Mouse (Mus musculus) lung, postnatal 36 days (tissue): ENCODE measurements around the gene Tmem266.

Experiments
- DNase-seq: peaks from one replicate; pipeline ENCODE4 v3.0.0; 2022; ENCODE audit warnings: mixed read lengths

Tmem266 gene

GRCm38 (mm10) chr9:55404256-55404655 lies 77.5 kb downstream of the Tmem266 start:
- peak; percentile 25 for DNase-seq

GRCm38 (mm10) chr9:55404976-55405702 lies 78.4 kb downstream of the Tmem266 start:
- no peak for DNase-seq

- DNase-seq, result no peak
These were observed 80.1 kb downstream of the Tmem266 start for GRCm38 (mm10) chr9:55406773-55407172.

GRCm38 (mm10) chr9:55408851-55409250 lies 82.1 kb downstream of the Tmem266 start:
- DNase-seq, result no peak

- DNase-seq, result no peak
These were observed 83.1 kb downstream of the Tmem266 start for GRCm38 (mm10) chr9:55409833-55410232.

- no peak for DNase-seq
These were observed 83.7 kb downstream of the Tmem266 start for GRCm38 (mm10) chr9:55410430-55410829.

GRCm38 (mm10) chr9:55411154-55411553 lies 84.4 kb downstream of the Tmem266 start:
- DNase-seq, result no peak

GRCm38 (mm10) chr9:55421786-55422185 lies 95.1 kb downstream of the Tmem266 start:
- DNase-seq, result no peak

- DNase-seq, result no peak
These were observed 97.0 kb downstream of the Tmem266 start for GRCm38 (mm10) chr9:55423451-55424424.

- DNase-seq, result no peak
These were observed 98.6 kb downstream of the Tmem266 start for GRCm38 (mm10) chr9:55425271-55425810.

GRCm38 (mm10) chr9:55429242-55429975 lies 102.7 kb downstream of the Tmem266 start:
- DNase-seq, result peak; percentile 90

- peak; percentile 60 for DNase-seq
These were observed 103.4 kb downstream of the Tmem266 start for GRCm38 (mm10) chr9:55430133-55430532.

GRCm38 (mm10) chr9:55432306-55433289 lies 105.9 kb downstream of the Tmem266 start:
- DNase-seq, result no peak

GRCm38 (mm10) chr9:55433875-55434274 lies 107.2 kb downstream of the Tmem266 start:
- DNase-seq, result no peak

- DNase-seq, result no peak
These were observed 111.7 kb downstream of the Tmem266 start for GRCm38 (mm10) chr9:55438433-55438832.

GRCm38 (mm10) chr9:55439206-55439780 lies 112.6 kb downstream of the Tmem266 start:
- DNase-seq, result no peak

- DNase-seq, result no peak
These were observed 120.8 kb downstream of the Tmem266 start for GRCm38 (mm10) chr9:55447509-55447908.

GRCm38 (mm10) chr9:55449108-55449507 lies 122.4 kb downstream of the Tmem266 start:
- no peak for DNase-seq

- DNase-seq, result no peak
These were observed 123.3 kb downstream of the Tmem266 start for GRCm38 (mm10) chr9:55450035-55450434.

- no peak for DNase-seq
These were observed 124.7 kb downstream of the Tmem266 start for GRCm38 (mm10) chr9:55451426-55451825.

- DNase-seq, result no peak
These were observed 126.2 kb downstream of the Tmem266 start for GRCm38 (mm10) chr9:55452906-55453305.
